Comparison of ENCODE assay signal across 21 mouse cellular contexts in genomic region chr12:86435651-86436050, GRCm38 (mm10).
A peak's percentile ranks its signal among the peaks of the same experiment; 100 is the strongest.
DNase-seq lines count a peak whose midpoint lies in the region; TF ChIP-seq lines count a peak whose summit lies in the region.
"Had no signal": no experiment of that assay in that cellular context is flagged by ENCODE, and none has a peak within 500 bp of the region (broad histone marks: within the 10 kb centered on the region; RNA-seq: fewer than 3 reads in every experiment).

No protein-coding gene starts in this region.

- 43% methylated on average over 13 of the region's 13 CpGs for WGBS in large intestine, adult 2 months

- DNase-seq in R1 (ENCODE audit: low read depth, low spot score): peak; percentile 86
- peak; percentile 13 for DNase-seq in large intestine, adult 2 months (ENCODE audit: low read depth, low spot score)
- DNase-seq in spleen, postnatal 14 days (ENCODE audit: low spot score in 2 of 2): no peak
- no peak for DNase-seq in frontal cortex, postnatal 10 days (ENCODE audit: low spot score in 2 of 2)
- DNase-seq in yolk sac, embryonic 10.5 days (ENCODE audit: low spot score): no peak
- DNase-seq: adrenal gland, adult 8-10 months; adrenal gland, postnatal 14 days; adrenal gland, postnatal 36 days; B cell, adult 2 months; cerebellum, adult 11-12 months; cerebellum, adult 2 months; cerebellum, adult 9-10 months; cerebellum, postnatal 10 days; cerebellum, postnatal 25 days; forebrain, postnatal 0 days had no signal

- peak overlapping the region; percentile 45 for H3K4me3 ChIP-seq in E14TG2a.4 (replicated peaks; ENCODE audit: low read length)
- H3K4me3 ChIP-seq: embryonic facial prominence, embryonic 10.5 days; embryonic facial prominence, embryonic 12.5 days; forebrain, embryonic 13.5 days; forebrain, embryonic 15.5 days had no signal

- peaks cover 60% of the 10 kb centered on the region for H3K4me1 ChIP-seq in E14TG2a.4 (replicated peaks; ENCODE audit: low read depth, low read length)
- H3K4me1 ChIP-seq: embryonic facial prominence, embryonic 12.5 days had no signal

- H3K36me3 ChIP-seq in E14TG2a.4 (ENCODE audit: insufficient read depth, low read length): no peaks in the 10 kb centered on the region
- H3K36me3 ChIP-seq: embryonic facial prominence, embryonic 10.5 days; embryonic facial prominence, embryonic 12.5 days; forebrain, embryonic 15.5 days; G1E had no signal

- no peak for TF ChIP-seq CTCF in E14TG2a.4 (conservative IDR thresholded peaks at IDR 0.05; ENCODE audit: low read length)

- H3K27me3 ChIP-seq in E14TG2a.4 (ENCODE audit: insufficient read depth, low read length): no peaks in the 10 kb centered on the region; the same call in 1 of the 2 replicates
- H3K27me3 ChIP-seq: forebrain, embryonic 15.5 days had no signal

- H3K9me3 ChIP-seq in E14TG2a.4 (ENCODE audit: low read length): no peaks in the 10 kb centered on the region
- H3K9me3 ChIP-seq: embryonic facial prominence, embryonic 10.5 days; embryonic facial prominence, embryonic 12.5 days; forebrain, embryonic 13.5 days; forebrain, embryonic 15.5 days; G1E had no signal

Comparison
In these comparisons a context has a peak if more than half of its experiments do, and no peak if none do; other contexts are left out.
1. DNase-seq: peak in R1 (single experiment) and large intestine, adult 2 months (single experiment); none in spleen, postnatal 14 days (0 of 2), frontal cortex, postnatal 10 days (0 of 2) and yolk sac, embryonic 10.5 days (single experiment).